Mouse (Mus musculus) lung, postnatal 36 days (tissue): ENCODE results near the gene Akr7a5.

Experiments used
- DNase-seq: peaks from one replicate; pipeline ENCODE4 v3.0.0; 2022; ENCODE audit warnings: mixed read lengths

Gene Akr7a5

DNA sequence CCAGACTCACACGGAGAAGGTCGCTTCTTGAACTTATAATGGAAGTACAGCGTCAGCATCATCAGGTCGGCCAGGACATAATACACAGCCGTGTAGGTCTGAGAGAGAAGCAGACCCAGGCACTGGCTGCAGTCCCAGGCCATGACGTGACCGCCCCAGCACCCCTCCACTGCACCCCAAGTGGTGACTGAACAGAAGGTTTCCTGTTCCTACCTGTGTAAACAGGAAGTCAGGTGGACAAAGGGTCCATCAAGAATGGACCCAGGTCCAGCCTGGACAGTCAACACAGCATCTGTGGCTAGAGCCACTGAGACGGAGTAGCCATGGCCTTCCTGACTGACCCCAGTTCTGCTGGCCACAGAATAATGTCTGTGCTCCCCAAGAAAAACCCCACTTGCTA is 8.8 kb upstream of the Akr7a5 start:
- no peak for DNase-seq

DNA sequence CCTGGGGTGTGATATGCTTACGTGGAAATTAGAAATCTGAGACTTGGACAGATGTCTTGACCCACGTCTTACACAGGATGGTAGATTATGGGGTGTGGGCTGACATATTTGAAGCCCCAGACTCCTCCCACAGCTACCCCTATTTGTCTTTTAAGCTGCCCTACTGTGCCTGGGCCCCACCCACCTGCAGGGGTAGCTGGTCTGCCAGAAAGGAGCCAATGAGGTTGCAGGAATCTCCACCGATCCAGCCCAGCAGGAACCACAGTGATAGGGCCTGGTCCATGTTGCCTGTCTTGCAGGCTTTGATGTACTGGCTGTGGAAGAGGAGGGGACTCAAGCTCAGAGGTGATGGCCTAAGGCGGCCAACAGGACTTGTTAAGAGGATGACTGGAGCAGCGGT is 8.3 kb upstream of the Akr7a5 start:
- no peak for DNase-seq

DNA sequence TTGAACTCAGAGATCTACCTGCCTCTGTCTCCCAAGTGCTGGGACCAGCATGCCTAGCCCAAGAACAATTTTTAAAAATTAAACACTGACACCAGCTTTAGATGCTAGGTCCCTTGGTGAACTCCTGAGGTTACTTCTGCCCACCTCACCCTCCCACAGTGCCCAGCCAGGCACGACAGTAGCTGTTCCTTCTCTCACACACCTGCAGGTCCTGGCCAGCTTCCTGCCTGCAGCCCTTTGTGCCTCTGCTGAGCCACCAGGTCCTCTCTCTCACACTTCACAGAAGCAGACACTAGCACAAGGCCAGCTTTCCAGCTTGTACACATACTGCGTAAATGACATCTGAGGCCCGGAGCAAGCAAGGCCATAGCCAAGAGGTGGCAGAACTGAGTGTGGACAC is 5.0 kb upstream of the Akr7a5 start:
- DNase-seq, result no peak

DNA sequence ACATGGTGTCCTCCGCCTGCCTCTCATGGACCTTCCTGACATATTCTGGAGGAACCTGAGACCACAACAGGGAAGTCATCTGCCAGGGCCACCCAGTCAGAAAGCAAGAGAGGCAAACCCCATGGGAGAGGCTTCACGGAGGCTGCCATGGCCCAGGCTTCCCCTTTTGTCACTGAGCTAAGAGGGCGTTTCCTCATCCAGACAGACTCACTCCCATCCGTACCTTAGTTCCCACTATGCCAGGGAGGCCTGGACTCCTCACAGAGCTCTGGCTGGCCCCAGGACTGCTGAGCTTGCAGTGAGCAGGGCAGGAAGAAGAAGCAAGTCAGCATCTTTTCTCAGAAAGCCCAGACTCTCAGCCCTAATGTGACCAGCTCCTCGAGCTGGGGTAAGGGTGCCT is 2.6 kb upstream of the Akr7a5 start:
- DNase-seq, result peak; percentile 59

DNA sequence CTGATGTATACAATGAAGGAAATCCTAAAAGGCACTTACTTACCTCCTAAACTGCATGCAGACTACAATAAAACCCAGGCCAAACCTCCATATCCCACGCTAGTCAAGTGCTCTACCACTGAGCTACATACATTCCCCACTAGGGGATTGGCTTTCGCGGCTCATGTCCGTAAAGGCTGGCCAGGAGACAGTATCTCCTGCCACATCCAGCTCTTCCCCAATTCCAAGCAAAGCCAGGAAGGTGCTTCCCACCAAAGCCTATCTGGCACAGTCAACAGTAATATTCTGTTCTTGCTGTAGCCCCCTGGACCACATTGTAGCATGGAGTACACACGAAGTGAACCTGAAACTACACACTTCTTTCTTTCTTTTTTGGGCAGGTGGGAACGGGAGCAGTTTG is 893 bp upstream of the Akr7a5 start:
- DNase-seq, result no peak

DNA sequence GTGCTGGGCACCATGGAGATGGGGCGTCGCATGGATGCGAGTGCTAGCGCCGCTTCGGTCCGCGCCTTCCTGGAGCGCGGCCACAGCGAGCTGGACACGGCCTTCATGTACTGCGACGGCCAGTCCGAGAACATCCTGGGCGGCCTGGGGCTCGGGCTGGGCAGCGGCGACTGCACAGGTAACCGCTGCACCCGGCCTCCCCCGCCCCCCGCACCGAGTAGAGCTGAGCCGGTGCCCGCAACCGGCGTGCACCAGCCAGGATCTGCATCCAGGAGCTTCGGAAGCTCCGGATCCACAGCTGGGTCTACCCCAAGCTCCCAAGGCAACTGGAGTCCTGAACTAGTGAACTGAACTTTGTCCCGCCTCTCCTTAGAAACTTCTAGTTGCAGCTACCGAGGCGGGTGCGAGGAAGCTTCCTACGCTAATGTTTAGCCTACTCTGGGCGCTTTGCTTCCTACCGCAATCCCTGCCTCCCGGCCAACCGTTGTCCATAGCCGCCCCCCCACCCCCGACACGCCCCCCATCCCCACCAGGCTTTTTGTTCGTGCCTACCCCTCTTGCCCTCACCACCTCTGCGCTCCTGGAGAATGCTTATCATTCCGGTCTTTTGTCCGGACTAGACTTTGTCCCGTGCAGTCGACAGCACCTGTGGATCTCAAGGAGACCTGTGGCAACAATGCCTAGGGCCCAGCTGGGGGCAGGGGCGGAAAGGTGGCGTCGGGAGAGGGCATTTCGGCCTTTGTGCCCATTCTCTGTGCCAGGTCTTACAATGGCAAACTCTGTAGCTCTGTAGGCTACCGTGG is 556 bp downstream of the Akr7a5 start:
- no peak for DNase-seq

DNA sequence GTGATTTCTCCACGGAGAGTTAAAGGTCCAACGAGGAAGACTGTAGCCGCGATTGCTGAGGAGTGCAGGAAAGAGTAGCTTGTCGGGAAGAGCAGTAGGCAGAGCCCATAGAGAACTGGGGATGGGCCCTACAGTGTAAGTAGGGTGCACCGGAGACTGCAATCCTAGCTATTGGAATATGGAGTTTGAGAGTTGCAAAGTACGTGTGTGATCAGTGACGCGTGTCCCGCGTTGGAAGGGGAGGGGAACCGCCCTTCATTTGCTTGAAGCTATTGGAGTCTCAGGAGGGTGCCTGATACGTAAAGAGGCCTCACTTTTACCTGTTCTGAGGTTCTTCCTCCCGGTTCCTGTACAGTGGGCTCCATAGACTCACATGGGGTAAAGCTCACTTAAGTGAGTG is 1.2 kb downstream of the Akr7a5 start:
- no peak for DNase-seq

DNA sequence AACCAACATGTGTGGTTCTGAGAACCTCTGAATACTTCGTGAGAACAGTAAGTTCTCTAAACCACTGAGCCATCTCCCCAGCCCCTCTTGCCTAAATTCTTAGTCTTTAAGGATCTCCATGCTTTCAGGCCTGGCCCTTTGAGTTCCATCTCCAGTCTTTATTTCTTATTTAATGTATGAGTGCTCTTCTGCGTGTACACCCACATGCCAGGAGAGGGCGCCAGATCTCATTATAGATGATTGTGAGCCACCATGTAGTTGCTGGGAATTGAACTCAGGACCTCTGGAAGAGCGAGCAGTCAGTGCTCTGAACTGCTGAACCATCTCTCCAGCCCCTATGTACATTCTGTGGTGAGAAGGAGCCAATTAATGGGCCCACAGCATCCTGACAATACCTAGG is 2.1 kb downstream of the Akr7a5 start:
- peak; percentile 64 for DNase-seq

DNA sequence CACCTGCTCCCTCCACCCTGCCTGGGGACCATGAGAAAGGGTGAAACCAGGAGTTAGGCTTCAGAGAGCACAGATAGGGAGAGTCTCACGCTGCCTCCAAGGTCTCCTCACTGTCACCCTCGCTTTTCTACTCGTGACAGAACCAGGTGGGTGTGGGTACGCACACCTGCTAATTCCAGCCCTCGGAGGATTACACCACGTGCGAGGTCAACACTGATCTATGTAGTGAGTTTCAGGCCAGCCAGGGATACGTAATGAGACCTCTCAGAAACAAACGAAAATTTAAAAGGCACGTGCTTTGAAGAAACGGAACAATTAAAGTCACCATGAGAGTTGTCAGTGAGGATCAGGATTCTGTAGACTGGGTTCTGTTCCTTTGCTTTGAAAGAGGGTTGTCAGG is 7.9 kb downstream of the Akr7a5 start:
- no peak for DNase-seq

DNA sequence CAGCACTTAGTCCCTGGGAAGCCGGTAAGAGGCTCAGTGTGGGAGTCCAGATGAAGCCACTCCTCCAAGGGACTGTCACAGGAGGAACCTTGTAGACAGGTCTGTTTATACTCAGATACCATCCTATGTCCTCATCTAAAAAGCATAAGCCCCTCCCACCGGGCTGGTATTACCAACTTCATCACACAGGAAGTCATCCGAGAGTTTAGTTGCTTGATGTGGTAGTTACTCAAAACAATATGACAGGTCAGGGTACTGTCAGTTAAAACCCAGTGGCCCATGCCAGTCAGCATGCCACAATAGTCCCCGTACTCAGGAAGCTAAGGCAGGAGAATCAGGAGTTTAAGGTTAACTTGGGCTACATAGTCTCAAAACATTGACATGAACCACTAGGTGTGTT is 9.2 kb downstream of the Akr7a5 start:
- no peak for DNase-seq

DNA sequence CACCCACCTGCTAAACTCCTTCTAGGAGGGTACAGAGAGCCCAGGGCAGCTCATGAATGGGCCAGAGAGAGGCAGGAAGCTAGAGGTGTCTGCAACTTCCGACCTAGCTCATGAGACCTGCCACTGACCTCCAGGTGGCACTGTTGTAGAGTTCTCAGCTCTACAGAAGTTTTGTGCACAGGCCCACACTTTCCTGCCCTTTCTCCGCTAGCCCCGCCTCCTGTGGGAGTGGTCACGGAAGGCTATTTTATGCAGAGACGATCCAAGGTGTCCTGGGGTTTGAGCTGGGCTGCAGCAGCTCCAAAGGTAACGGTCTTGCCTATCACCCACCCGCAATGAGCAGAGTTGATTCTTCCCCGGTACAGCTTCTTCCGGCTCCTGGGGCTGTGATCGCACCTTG is 20.1 kb downstream of the Akr7a5 start:
- DNase-seq, result peak; percentile 92

DNA sequence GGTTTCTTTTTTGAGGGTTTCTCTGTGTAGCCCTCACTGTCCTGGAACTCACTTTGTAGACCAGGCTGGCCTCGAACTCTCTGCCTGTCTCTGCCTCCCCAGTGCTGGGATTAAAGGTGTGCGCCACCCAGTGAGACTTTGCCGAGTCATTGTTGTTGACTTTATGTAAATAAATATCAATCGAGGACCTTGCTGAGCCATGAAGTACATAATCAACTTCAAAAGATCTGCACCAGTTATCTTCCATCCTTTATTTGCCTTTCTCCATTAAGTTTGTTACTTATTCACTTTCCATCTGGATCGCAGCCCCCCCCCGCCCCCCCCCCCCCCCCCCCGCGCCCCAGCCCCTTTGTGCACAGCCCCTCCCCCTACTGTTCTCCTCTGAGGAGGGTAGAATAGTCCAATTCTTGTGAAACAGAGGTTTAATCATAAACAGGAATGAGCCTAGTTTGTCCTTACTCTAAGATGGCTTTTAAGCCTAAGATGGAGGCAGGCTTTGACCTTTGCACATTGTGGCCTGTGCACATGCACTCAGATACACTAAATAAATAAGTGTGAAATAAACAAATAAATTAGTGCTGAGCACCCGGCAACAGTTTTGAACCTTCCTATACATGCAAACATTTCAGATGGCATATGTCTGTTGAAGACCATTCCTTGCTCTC is 24.2 kb downstream of the Akr7a5 start:
- DNase-seq, result no peak

DNA sequence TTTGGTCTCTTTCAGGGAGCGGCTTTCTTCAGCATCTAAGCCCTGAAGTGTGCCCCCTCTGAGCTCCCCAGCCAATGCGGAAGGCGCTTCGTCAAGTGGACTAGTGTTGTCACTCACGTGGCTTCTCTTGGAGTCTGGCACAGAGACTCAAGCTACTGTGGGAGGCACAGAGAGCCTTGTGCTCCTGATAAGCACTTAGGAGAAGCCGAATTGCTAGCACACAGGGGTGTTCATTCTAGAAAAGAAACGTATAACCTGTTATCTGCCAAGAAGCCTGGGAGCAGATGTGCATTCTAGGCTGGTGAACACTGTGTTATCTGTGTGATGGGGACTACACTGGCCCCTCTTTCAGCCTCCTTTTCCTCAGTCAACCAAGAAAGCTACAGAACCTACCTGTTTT is 25.0 kb downstream of the Akr7a5 start:
- no peak for DNase-seq

DNA sequence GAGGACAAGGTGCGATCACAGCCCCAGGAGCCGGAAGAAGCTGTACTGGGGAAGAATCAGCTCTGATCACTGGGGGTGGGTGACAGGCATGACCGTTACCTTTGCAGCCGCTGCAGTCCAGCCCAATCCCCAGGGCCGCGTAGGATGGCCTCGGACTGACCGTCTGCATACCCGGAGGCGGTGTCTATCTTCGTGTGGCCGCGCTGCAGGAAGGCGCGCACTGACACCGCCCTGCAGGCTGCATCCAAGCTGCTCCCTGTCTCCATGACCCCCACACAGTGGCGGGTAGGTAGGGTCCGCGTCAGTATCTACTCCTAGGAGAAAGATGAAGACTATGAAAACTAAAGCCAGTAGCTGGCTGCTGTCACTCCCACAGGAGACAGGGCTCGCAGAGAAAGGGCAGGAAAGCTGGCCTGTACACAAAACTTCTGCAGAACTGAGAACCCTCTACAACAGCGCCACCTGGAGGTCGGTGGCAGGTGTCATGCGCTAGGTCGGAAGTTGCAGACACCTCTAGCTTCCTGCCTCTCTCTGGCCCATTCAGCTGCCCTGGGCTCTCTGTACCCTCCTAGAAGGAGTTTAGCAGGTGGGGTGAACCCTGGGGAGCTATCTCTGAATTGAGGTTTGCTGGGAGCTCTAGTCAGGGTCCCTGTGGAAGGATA is 26.4 kb downstream of the Akr7a5 start:
- peak; percentile 84 for DNase-seq

DNA sequence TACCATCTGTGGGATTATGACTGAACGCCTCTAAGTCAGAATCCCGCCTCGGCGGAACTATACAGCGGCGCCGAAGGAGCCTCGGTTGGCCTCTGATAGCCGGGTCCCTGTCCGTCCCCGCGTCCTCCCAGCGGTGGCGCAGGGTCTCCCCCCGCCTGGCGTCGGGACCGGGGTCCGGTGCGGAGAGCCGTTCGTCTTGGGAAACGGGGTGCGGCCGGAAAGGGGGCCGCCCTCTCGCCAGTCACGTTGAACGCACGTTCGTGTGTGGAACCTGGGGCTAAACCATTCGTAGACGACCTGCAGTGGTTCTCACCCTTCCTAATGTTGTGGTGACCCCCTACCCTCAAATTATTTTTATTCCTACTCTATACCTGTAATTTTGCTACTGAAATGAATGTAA is 27.6 kb downstream of the Akr7a5 start:
- DNase-seq, result no peak

DNA sequence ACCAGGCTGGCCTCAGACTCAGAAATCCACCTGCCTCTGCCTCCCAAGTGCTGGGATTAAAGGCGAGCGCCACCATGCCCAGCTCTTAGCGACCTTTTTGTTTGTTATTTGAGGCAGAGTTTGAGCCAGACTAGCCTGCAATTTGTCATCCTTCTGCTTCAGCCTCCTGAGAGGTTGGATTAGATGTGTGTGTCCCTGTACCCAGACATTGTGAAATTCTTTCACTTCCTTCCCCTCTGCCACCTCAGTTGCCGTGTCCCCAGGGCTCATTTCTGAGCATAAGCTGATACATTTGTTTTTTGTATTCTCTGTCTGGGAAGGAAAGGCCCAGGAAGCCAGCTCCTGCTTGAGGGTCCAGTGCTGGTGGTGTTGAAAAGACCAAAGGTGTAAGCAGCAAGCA is 30.3 kb downstream of the Akr7a5 start:
- no peak for DNase-seq

DNA sequence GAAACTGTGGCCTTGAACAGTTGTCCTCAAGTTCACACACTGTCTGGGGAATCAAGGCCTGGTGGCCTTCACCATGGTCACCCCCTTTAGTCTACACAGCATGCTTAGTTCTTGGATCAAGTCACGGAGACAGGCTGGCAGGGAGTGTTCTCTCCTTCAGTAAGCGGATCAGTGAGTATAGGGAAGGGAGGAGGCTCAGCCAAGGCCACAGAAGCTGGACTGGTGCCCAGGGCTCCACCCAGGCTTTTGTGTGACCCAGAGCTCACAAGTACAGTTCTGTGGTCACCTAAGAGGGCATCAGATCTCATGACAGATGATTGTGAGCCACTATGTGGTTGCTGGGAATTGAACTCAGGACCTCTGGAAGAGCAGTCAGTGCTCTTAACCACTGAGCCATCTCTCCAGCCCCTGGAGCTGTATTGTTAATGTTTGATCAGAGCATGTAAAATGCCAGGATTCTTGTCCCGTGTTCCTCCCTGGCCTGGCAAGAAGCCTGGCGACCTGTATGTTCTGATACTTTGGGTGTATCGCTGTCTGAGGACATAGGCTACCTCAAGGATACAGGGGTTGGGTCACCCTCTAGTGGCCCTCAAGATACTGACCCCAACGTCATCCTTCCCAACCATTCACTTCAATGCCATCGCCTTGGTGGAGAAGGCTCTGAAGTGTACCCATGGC is 31.2 kb downstream of the Akr7a5 start:
- peak; percentile 60 for DNase-seq

DNA sequence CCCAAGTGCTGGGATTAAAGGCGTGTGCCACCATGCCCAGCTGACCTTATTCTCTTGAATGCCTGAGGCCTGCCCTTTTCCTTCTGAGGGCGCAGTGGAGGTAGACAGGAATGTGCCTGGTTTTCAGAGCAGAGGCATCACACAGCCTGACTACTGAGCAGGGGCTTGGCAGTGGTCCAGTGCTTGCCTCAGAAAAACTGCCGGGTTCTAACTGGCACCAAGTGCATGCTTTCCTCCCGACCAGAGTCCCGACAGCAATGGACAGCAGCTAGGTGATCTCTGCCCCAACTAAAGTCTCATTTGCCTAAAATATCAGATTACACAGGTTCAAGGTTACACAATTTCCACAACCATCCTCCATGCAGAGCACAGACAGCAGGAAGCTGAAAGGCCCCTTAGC is 33.2 kb downstream of the Akr7a5 start:
- no peak for DNase-seq

DNA sequence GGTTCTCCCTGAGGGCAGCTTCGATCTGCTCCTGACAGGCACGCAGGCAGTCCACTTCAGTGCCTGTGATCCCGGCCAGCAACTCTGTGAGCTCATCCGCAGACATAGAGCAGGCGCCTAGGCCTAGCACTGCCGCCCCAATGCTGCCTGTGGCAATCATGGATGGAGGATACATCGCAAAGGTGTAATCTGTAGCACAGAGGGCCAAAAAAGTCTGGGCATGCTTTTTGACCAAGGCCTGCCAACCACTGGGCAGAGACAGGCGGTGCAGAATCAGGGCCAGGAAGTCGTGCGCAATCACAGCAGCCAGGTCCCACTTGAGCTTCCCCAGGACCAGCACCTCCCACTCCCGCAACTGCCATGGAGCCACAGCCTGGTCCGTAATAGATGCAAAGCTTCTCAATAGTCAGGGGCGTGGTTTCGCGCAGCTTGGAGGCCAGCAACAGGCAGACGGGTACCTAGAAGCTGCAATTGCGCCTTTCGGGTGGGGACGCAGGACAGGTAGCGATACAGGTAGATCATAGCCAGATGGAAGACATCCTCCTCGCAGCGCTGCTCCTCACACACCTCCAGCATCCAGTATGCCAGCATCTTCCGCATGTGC is 35.0 kb downstream of the Akr7a5 start:
- no peak for DNase-seq

DNA sequence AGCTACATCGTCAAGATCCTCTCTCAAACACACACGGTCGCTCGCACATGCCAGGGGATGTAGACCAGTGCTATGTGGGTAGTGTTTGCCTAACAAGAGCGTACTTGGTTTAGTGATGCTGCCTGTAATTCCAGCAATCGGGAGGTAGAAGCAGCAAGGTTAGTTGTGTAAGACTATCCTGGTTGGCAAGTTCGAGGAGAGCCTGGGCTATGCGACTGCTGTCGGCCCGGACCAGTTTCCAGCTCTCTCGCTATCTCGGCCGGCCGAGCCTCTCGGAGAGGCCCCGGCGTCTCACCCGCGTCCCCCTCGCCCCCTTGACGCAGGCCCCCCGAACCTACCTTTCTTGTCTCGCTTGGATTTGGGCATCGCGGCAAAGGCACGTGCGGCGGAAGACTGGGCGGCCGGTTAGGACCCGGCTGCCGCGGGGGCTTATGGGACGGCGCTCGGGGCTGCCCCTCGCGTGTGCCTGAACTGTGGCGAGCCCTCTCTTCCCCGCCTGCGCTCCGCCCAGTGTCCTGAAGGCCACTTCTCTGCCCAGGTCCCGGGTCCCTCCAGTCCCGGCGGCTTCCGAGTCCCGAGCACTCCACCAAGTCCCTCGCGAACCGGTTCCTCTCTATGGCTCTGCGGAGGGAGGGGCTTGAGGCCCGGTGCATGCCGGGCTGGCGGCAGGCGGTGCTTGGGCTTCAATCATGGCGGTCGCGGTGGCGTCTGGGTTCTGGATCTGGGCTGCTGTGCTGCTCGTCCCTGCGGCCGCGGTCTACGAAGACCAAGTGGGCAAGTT is 41.6 kb downstream of the Akr7a5 start, which contains the start of the genes Mrto4, Emc1 and Ubr4:
TSS of gene Mrto4 (minus strand) at position 646 of the 781 bp plus-strand sequence.
TSS of gene Emc1 (plus strand) at position 657 of the 781 bp plus-strand sequence.
TSS of gene Ubr4 (plus strand) at position 679 of the 781 bp plus-strand sequence.
- DNase-seq, result peak; percentile 88

DNA sequence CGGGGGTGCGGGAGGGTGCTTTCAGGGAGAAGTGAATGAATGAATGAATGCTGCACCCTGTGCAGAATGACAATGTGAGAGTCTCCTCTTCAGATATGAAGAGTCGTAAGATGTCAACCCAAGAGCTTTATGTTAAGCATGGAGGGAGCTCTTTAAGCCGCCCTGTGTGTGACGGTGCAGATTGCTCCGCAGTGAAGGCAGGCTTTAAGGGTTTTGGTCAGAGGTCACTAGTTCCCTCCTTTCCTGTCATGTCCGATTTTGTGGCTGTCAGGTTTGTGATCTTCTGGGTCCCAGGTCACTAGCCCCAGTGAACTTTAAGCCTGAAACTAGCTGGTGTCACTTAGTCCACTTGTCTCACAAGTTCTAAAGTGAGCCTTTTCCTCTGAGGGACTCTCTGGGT is 42.3 kb downstream of the Akr7a5 start:
- DNase-seq, result no peak

DNA sequence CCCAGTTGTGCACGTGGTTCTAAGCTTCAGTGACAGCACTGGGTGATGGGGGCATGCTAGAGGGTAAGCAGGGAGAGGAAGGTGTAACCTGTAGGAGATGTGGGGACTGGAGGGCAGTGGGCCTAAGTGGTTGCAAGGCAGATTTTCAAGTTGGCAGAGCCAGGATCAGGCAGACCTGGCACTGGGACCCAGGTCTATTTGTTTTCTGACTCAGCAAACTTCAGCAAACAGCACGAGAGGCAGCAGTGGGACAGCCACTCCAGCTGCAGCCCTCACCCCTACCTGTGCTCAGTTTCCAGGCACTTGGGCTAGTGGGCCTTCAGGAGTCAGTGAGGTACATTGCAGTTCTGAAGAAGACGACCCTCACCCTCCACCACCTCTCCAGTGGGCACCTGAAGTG is 46.7 kb downstream of the Akr7a5 start:
- peak; percentile 46 for DNase-seq
